Mouse (Mus musculus): ENCODE data around the gene Cd2bp2.

The Cd2bp2 gene

DNA sequence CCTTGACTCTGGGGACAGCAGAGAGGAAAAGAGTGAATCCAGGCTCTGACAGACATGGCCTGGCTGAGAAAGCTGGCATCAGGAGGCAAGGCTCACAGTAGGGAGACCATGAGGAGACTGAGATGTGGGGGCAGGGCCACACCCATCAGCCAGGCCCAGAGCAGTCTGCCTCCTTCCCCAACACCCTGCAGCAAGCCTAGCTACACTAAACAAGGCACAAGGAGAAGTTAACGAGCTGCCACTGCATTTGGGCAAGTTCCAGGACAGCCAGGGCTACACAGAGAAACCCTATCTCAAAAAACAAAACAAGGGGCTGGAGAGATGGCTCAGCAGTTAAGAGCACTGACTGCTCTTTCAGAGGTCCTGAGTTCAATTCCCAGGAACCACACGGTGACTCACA lies 53.6 kb downstream of the Cd2bp2 start:
- no peak for DNase-seq (ENCODE audit: low spot score)

All from urinary bladder, postnatal 10 days (tissue).